Mouse (Mus musculus): ENCODE measurements around the gene Sertad3.
A peak's percentile ranks its signal among the peaks of the same experiment; 100 is the strongest.

The Sertad3 gene

DNA sequence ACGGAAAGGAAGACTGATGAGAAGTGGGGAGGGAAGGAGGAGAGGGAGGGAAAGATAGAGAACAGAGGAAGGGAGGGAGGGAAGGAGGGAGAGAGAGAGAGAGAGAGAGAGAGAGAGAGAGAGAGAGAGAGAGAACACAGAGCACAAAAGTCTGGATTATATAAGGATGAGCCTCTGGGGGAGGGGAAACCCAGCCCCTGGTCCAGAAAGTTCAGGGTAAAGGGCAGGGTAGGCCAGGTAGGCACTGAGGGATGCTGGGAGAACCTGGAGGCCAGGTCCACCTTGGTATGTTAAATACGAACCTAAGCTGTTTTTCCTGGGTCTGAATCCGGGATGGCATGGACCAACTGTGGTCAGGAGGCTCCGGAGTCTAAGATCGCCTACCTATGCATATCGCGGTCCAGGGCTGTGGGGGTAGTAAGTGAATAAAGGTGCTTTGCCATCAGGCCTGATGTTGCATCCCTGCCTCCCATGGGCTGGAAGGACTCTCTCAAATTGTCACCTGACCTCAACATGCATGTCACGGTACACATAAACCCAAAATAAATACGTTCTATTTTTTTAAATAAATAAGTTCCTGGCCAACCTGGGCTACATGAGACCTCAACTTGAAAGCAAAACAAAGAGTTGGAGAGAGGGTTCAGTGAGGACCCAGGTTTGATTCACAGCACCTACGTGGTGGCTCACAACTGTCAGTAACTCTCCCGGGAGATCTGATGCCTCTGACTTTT, 2.0 kb upstream of the Sertad3 start:
- DNase-seq = peak in 1 of 2 experiments; percentile 81

DNA sequence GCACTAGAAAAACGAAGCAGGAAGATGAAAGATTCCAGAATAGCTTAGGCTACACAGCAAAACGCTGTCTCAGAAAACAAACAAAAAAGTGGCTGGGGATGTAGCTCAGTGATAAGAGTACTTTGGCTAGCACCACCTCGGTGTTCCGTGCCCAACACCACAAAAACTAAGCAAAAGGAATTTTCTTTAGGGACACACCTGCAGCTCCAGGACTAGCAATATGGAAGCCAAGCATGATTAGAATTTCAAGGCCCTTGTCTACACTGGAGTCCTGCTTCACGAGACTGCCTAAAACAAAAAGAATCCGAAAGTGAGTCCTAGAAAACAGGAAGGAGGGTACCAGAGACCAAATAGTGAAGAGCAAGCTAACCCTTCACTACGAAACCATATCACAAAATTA, 972 bp upstream of the Sertad3 start:
- no peak for DNase-seq

GRCm38 (mm10) chr7:27473835-27474489, 394 bp downstream of the Sertad3 start:
- no peak for DNase-seq

GRCm38 (mm10) chr7:27474490-27474954, 954 bp downstream of the Sertad3 start:
- peak; percentile 100 for DNase-seq

DNA sequence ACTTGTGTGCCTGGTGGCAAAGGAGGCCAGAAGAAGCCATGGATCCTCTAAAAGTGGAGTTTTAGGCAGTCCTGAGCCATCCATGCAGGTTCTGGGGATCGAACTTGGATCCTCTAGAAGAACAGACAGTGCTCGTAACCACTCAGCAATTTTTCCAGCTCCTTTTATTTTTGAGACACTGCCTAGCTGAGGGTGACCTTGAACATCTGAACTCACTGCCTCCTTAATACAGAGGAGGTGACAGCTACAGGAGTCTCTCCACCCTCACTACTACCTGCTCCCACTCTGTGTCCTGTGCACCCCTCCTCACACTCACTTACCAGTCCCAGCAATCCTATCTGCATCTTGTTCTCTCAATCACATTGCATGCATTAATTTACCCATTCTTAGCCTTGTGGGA, 2.0 kb downstream of the Sertad3 start:
- DNase-seq = no peak

DNA sequence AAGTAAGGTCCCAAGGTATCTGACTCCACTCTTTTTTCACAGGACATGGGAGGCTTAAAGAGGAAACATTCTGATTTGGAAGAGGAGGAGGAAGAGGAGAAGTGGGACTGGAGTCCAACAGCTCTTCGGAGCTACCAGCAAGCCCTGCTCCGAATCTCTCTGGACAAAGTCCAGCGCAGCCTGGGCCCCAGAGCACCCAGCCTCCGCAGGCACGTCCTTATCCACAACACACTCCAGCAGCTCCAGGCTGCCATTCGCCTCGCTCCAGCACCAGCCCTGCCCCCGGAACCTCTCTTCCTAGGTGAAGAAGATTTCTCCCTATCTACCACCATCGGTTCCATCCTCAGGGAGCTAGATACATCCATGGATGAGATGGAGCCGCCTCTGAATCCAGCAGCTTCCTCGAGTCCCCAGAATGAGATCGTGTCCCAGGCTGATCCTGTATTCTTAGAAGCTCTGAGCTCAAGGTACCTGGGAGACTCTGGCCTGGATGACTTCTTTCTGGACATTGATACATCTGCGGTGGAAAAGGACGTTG, 2.6 kb downstream of the Sertad3 start:
- peak; percentile 66 to 82 for DNase-seq

GRCm38 (mm10) chr7:27478561-27478960, 5.0 kb downstream of the Sertad3 start:
- no peak for DNase-seq

GRCm38 (mm10) chr7:27479750-27480149, 6.2 kb downstream of the Sertad3 start:
- peak; percentile 58 to 81 for DNase-seq

DNA sequence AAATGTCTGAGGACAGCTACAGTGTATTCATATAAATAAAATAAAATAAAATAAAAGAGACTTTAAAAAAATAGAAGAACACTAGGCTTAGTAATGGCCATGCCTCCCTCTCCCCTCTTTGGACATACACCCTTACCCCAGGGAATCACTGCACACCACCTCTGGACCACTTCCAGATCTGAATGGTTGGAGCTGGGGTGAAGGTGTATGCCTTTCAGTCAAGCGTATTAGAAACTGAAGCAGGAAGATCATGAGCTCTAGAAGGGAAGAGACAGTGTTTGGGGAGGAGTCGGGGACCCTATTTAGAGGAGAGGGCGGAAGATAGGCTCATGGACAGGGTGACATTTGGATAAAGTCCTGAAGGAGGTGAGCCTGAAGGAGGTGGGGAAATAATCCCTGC, 6.9 kb downstream of the Sertad3 start:
- peak in 1 of 2 experiments; percentile 37 for DNase-seq

GRCm38 (mm10) chr7:27480927-27481626, 7.5 kb downstream of the Sertad3 start:
- no peak for DNase-seq

- peak; percentile 94 to 98 for DNase-seq
Observed at GRCm38 (mm10) chr7:27481627-27481969, 8.0 kb downstream of the Sertad3 start.

- DNase-seq = no peak
Observed at GRCm38 (mm10) chr7:27483860-27484259, 10.3 kb downstream of the Sertad3 start.

DNA sequence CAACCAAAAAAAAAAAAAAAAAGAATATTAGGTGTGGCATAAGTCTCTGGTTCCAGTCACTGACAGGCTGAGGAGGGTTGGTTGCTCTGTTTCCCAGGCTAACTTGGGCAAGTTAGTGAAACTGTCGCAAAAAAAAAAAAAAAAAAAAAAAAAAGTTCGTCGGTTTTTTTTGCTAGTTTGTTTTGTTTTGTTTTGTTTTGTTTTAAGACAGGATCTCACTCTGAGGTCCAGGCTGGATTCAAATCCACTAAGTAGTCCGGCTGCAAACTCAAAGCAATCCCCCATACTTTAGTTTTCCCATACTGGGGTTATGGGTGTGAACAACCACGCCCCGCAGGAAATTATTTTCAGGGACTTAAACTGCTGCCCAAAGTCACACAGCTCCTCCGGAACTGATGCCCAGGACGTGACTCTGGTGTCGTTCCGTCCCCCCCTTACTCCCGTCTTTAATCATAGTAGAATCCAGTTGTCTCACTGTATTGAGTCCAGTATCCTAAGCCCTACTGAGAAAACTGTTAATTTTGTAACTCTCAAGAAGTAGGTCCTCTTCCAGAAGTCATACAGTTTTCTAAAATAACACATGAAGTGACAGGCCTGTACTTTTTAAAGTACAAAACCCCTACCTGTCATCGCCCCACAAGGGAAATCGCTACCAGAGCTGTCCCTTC, 12.7 kb downstream of the Sertad3 start:
- DNase-seq = peak; percentile 56 to 69

DNA sequence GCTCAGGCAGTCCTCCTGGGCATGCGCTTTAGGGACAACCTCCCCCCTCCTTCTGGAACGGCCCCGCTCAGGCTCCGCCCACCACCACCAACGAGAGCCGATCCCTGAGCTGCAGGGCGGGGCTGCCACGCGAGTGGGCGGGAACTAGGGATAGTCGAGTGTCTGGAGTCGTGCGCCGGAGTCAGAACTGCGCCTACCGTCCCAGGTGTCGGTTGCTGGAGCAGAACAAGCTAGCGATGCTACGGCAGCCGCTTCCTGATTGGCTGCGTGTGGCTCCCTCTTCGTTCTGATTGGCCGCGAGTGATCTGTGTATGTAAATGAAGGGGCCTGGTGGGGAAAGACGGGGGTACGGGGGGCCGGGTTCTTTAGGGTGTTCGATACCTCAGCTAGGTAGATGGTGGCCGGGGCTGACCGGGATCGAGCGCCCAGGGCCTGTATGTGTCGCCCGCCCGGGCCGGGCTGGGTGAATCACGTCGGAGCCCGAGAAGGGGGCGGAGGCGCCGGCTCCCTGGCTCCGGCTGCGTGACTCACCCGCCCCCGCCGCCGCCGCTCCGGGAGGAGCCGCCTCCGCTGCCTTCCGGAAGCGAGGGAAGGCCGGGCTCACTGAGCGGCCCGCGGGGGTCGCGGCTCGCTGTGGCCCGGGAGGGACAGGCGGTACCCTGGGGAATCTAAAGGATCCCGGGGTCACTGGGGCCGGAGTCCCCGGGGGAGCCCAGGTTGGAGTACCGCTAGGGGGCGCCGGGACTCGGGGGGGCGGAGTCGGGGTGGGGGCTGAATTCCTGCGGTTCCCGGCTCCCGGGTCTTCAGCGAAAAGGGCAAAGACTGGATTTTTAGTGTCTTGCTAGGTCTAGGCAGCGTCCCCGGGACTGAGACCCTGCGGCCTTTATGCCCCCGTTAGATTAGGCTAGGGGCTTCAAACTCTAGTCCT, 13.5 kb downstream of the Sertad3 start, which contains the start of gene Sertad1:
TSS of gene Sertad1 (plus strand) at position 141 of the 928 bp plus-strand sequence.
- peak; percentile 100 for DNase-seq

DNA sequence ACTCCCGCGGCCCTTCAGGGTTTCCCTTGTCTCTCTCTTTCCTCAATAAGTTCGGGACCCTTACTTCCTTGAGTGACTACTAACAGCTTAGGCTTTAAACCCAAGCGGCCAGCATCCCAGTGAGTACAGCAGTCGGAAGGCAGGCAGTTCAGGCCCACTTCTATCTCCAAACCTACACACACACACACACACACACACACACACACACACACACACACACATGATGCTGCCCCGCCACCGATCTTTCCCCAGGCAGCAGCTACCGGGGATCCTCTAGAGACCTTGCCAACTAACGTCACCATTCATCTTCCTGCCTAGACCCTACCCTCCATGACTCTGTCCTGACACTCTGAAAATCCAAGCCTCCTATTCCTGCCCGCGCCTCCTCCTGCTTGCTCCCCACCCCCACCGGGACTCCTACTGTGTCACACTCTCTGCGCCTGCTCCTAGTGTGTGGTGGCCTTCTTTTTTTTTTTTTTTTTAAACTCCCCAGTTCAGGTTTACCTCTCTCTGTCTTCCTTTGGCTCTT, 14.2 kb downstream of the Sertad3 start:
- DNase-seq = peak; percentile 85 to 88

DNA sequence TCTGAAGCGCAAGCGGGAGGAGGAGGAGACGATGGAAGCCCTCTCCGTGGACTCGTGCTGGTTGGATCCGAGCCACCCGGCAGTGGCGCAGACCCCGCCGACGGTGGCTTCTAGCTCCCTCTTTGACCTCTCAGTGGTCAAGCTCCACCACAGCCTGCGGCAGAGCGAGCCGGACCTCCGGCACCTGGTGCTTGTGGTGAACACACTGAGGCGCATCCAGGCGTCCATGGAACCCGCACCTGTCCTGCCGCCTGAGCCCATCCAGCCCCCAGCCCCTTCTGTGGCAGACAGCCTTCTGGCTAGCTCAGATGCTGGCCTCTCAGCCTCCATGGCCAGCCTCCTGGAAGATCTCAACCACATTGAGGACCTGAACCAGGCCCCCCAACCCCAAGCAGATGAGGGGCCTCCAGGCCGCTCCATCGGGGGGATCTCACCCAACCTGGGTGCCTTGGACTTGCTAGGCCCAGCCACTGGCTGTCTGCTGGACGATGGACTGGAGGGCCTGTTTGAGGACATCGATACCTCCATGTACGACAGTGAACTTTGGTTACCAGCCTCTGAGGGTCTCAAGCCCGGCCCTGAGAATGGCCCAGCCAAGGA, 15.8 kb downstream of the Sertad3 start:
- no peak for DNase-seq

- no peak for DNase-seq
Observed at GRCm38 (mm10) chr7:27490227-27490542, 16.6 kb downstream of the Sertad3 start.

- DNase-seq = peak; percentile 96 to 98
Observed at GRCm38 (mm10) chr7:27490543-27491329, 17.2 kb downstream of the Sertad3 start.

GRCm38 (mm10) chr7:27491856-27492255, 18.3 kb downstream of the Sertad3 start:
- DNase-seq = peak; percentile 39 to 71

- no peak for DNase-seq
Observed at GRCm38 (mm10) chr7:27493022-27493421, 19.5 kb downstream of the Sertad3 start.

Data from kidney, postnatal 25 days (tissue).